Mouse (Mus musculus) thymus, postnatal 4 days (tissue): ENCODE results near the gene Hat1.

Source experiments
- DNase-seq: peaks from one replicate; pipeline ENCODE4 v3.0.0; 2021

Gene Hat1

DNA sequence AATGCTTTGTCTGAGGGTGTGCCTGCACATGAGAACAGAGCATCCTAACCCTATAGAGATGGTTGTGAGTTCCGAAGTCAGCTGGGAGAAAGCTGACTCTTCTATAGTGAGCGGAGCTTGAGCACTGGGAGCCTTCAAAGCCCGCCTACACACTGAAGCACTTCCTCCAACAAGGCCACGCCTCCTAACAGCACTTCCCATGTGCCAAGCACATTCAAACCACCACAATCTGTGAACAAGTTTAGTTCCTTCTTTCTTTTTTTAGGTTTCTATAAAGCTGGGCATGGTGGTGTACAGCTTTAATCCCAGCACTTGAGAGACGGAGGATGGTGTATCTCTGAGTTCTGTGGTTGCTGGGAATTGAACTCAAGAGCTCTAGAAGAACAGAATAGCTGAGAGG, 11.3 kb upstream of the Hat1 start:
- no peak for DNase-seq

DNA sequence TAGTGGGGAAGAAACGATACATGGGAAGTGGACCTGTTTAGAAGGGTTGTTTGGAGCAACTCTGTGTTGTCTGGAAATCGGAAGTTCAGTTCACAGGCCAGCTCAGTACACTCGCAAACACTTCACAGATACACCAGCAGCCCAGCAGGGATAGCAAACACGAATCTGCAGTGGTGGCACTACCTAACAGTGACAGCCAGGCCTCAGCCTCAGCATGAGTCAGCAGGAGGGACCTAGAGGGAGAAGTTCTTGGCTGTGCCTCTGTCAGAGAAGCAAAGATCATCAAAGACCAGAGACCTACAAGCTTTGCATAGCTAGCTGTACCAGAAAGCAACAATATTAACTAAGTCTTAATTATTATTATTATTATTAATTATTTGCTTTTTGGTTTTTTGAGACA, 6.8 kb upstream of the Hat1 start:
- DNase-seq: no peak

DNA sequence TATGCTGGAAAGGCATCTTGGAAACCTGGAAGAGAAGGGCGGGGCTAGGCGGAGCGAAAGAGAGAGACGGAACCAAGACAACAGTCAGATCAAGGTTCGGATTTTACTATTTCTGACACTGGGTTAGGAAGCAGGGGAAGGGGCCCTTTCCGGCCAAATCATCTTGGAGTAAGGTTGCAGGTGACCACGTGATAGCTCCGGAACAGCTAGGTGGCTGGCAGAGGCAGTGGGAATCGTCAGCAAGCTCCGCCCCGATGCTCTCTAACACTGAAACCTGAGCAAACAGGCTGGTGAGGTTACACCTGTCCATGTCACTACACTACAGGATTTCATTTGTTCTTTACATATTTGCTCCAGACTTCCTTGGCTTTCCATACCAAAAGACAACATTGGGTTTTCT, 4.9 kb upstream of the Hat1 start:
- no peak for DNase-seq

DNA sequence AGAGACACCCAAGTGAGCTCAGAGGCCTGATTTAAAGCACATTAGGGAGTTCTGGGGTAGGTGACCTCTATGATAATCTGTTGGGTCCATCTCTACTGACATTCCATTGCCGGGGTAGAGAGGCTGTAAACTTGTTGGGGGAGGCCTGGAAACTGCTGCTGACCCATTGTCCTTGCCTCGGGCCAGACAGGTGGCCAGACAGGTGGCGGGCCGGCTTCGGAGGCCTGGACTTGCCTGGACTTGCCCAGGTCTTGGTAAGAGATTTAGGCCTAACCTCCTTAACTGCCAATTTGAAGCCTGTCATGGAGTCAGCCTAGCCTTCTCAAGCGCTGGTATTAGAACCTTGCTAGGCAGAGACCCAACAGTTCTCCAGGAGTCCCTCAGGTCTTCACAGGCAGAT, 992 bp upstream of the Hat1 start:
- no peak for DNase-seq

DNA sequence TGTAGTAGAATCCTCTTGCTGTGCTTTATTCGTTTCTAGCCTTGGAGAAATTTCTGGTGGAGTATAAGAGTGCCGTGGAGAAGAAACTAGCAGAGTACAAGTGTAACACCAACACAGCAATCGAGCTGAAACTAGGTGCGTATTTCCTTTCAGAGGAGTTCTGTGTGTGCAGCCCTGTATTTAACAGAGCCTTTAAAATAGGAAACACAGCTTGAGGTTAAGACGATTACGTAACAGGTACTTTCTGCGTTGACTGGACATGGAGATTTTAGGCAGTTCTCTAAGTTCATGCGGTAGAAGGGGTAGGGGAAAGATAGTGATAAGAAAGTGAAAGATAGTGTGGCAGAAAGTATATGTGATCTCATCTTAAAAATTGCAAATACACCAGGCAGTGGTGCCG, 1.1 kb downstream of the Hat1 start:
- DNase-seq: no peak

DNA sequence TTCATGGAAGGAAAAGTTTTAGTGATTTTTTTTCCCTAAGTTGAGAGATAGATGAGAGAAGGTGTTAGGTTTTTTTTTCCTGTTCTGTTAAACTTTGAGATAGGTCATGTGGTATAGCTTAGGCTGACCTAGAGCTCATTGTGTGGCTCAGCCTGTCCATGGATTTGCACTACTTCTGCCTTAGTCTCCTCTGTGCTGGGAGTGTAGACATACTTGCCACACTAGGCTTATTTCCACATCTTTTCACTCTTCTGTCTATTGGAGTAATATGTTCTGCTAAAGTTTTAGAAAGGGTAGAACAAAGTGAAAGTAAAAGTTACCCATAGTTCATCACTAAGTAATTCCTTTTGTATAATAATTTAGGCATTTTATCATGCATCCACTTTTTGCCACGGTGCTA, 16.9 kb downstream of the Hat1 start:
- DNase-seq: no peak

DNA sequence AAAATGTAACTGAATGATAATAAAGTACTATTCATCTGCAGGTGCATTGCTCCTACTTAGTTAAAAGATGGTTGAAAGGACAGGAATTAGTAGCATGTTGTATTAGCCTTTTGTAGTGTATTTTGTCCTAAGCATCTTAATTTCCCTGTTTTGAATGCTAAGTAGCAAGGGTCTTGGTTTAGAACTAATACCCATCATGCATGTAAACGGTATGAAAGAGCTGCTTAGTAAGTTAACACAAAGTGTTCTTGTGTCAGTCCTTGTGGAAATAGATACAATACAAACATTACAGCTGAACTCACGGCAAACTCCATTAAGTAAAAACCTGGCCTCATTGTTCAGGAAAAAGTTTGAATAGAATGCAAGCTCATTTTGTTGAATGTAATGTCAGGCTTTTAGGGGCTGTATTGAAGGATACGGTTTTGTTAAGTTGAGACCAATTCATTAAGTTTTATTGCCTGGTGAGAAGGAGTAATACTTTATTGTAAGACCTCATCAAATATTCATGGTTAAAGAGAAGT, 30.1 kb downstream of the Hat1 start:
- no peak for DNase-seq

DNA sequence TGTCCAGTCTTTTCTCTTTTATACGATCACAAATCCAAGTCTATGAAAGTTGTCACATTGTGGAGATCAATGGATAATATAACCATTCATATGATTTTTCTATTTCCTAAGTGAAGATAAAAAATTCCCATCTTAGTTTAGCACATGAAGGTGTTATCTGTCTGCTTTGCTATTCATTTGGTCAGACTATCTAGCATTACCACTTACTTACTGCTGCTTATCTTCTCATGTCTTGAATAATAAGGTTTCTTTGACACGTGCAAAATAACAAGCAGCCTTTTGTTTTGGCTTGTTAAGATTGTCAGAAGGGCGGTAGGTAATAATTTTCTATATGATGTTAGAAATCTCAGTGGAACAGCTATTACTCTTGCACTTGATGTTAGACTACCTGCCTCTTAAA, 30.6 kb downstream of the Hat1 start:
- no peak for DNase-seq

DNA sequence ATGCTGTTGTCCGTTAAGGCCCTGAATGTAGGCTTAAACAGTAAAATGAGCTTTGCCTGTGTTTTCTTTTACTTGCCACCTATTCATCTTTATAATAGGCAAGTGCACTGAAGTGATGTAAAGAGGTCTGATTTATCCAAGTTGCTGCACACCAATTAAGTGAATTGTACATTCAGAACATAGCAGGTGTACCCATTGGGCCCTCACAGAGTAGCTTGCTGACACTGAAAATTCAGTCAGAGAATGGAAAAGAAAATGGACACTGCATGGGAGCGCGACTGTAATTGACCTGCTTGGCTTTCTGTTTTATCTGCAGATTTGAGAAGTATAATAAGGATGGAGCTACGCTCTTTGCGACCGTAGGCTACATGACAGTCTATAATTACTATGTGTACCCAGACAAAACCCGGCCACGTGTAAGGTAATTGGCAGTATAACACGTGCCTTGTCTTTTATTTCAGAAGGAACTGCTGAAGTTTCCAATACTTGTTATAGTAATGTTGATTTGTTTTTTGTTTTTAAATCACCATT, 32.2 kb downstream of the Hat1 start:
- DNase-seq: no peak

DNA sequence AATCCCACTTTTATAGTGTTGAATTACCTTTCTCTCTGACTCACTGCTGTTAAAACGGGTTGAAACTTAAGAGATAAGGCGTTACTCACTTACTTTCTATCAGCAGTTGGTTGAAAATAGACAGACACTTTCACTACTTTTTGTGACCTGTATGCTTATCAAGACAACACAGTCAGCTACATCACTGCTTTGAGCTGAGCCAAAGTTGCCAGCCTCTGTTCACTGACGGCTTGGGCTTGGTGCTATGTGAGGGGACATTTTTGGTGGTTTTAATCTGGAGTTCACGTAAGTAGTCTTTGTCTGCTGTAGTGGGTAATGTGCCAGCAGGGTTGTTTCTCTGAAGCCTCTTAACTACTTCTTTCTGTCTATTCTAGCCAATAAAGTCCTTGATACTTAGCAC, 35.8 kb downstream of the Hat1 start:
- DNase-seq: no peak

DNA sequence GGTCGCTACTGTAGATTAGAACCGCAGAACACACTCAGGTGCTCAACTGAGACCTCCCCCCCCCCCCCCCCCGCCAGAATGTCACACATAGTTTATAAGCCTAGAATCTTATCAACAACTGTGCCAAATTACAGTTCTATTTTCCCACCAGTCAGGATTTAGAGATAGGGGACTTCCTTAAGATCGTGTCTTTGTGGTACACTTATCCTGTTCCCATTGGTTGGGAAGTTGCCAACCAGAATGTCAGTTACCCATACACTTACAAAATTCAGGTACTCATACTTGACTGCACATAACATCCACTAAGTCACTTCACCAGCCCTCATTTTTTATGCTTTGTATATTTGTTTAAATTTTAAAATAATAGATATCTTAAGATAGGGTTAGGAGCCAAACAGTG, 46.7 kb downstream of the Hat1 start:
- DNase-seq: no peak

DNA sequence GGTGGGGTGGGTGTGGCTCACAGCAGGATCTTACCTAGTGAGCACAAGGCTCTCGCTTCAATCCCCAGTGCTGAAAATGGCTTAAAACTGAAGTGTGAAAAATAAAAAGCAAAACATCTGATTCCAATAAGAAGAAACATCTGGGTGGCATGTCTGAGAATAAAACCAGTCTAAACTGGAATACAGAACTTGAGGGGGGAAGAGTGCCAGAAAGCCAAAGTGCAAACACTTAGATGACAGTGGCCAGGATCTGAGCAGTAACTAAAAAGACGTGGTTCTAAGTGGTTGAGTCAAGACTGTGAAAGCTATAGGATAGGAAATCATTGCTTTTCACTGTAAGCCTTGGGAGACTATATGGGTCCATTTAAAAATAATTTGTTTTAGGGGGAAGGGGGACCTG, 54.6 kb downstream of the Hat1 start:
- DNase-seq: no peak

DNA sequence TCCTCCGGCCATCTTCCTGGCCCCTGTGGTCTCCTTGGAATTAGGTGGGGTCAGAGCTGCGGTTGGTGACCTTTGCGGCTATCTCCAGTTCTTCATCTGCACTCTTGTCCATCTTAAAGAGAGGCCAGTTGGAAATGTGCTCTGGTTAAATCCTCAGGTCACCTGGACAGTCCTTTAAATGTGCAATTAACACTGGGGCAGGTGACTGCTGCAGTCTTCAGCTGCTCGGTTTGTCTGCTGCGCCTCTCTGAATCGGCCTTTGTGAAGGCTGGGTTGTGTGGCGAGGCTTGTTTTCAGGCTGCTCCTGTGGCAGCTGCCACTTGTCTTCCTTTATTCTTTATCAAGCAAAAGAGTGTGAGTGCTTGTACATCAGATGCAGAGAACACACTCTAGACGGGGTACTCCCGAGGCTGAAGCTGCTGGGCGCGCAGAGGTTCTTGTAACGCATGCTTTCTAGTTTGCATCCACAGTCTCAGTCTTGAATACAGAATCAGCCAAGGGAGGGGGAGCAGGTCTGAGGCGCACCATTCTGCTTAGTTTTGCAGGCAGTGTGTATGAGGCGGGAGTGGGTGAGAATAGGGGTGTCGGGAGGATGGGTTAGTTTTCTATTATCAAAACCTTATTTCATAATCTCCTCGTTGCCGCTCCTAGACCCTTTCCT, 56.9 kb downstream of the Hat1 start:
- no peak for DNase-seq

DNA sequence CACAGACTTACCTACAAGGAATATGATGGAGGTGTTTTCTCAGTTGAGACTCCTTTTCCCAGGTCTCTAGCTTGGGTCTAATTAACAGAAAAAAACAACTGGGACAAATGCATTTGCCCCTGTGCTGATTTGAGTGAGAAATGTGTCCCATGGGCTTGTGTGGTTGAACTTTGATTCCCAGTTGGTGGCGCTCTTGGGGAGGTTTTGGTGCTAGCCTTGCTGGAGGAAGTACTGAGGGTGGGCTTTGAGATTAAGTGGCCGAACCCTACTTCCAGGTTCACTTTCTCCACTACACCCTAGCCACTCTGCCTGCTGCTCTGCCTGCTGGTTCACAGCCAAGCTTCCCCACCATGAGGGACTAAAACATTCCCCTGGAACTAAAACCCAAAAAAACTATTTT, 60.8 kb downstream of the Hat1 start:
- peak; percentile 48 for DNase-seq

DNA sequence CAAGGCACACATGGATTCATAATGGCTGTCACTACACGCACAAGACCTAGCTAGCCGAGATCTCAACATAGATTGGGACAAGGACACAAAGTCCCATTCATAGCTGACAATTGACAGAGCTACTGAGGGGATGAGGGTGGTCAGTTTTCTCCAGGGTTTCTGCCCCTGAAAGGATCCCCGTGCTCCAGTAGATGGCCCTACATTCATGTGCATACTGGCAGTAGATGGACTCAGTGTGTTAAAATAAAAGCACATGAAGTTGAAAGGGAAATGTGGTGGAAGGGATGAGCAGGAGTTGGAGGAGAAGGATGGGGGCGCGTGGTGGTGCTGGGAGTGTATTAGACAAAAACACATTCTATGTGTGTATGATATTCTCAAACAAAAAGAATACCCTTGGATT, 63.0 kb downstream of the Hat1 start:
- no peak for DNase-seq

DNA sequence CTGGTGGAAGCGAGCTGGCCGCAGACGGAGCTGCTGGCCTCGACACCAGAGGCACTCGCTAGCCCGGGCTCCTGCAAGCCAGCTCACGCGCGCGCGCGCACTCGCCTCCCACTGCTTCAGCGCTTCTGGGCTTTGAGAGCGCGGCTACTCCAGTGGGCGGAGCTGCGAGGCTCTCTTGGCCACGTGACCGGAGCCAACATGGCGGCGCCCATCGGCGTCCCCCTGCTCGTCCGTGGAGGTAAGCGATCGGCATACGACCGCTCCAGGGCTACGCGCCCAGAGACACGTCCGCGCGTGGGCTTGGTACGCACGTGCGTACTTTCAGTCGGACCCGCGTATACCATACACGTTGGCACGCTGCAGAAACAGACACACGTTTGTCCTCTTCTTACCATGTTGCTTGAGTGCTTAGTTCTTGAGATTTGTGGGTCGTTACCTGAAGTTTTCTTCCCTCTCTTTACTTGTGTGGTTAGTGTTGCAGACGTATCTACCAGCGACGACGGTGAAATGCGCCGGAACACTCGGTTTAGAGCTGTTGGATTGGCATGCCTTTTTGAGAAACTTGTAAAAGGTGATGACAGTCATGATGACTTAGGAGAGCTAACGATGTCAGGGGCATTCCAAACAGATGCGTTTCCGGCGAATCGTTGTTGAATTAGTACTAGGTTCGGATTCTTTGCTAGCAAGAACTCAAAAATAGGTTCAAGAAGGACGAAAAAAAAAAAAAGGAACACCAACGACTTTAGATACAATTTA, 64.6 kb downstream of the Hat1 start, which contains the start of gene Metap1d:
Gene Metap1d, plus strand, starts transcription at position 116 of the 756 bp plus-strand sequence.
- peak; percentile 95 for DNase-seq

DNA sequence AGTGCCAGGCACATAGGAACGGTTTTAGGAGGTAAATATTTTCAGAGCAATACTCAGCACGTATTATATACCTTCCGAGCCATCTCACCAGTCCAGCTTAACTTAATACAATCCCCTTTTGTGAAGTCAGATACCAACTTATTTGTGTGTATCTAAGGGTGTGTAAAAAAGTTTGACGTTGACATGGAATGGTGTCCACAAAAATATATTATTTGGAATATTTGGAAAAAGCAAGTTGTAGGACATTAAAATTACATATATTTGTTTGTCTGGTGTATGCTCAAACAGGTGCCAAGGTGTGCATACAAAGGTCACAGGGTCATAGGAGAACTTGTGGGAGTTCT, 65.1 kb downstream of the Hat1 start:
- DNase-seq: no peak

DNA sequence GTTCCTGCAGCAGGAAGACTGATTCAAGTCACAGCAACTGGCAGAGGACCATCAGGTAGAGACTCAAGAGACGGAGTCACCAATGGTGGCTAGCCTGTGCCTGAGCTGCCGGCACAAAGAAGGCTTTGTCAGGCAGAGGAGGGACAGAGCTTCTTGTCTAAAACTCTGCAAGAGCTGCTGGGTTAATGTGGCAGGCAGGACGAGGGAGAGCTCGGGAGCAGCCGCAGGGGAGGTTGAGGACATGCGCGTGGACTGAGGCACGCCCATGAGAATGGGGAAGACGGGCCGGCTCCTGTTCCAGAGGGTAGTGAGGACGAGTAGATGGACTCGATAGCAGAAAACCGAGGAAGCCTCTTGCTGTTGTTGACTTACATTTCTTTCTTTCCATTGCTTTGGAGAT, 69.9 kb downstream of the Hat1 start:
- DNase-seq: no peak

DNA sequence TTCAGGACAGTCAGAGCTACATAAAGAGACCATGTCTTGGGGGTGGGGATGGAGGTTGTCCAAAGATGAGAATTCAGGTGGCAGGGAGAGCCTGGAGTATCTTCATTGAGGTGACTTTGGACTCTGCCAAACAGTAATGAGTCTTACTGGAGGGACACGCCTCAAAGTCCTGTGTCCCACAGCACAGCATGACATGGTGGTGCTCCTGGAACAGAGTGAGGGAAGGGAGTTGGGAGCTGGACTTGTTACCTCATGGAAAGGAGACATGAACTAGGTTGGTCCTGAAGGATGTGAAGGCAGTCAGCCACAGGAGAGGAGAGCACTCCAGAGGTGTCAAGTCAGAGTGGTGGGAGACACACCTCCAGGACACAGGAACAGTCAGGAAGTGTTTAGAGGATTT, 70.9 kb downstream of the Hat1 start:
- no peak for DNase-seq

DNA sequence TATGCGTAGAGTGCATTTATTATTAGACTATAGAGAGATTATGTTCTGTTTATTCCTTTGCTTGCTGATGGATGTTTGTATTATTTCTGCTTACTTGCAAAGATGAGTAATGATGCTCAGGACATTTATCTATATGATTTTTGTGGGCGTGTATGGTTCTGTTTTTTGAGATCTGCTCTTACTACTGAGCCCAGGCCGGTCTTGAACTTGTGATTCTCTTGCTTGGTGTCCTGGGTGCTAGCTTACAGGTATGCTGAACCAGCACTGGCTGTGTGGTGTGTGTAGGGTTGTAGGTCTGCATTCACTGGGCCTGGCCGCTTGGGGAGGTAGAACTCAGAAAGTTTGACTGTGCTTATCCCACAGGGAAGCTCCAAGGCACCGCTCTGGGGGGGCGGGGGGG, 72.4 kb downstream of the Hat1 start:
- DNase-seq: no peak

DNA sequence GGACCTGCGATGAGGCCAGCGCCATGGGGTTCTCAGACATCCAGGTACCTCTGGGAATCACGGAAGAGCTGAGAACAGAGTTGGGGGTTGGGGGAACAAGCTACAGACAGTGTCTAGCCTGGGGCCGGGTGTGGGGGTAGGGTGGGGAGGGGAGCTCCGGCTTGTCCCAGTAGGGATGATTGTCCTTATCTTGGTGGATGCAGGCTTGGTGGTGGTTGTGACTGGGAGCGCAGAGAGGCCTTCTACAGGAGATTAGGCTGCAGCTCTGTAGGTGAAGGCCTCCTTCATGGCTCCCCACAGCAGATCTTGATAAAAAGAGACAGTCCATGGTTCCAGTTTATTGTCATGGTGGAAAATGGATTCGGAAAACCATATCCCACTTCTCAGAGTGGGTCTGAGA, 72.8 kb downstream of the Hat1 start:
- no peak for DNase-seq

DNA sequence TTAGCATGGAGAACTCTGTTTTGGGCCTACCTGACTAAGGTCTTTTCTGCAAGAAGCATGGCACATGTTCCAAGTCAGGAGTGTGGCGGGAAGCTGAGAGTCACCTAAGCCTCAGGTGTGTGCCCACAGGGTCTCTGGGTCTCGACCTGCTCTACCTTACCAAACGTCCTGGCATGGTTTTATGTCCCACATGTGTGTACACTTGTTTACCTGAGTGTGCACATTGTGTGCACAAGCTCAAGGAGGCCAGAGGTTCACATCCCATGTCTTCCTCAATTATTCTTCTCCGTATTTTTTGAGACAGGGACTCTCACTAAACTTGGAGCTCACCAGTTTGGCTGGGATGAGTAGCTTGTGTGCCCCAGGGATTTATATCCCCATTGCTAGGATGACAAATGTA, 73.3 kb downstream of the Hat1 start:
- DNase-seq: no peak

DNA sequence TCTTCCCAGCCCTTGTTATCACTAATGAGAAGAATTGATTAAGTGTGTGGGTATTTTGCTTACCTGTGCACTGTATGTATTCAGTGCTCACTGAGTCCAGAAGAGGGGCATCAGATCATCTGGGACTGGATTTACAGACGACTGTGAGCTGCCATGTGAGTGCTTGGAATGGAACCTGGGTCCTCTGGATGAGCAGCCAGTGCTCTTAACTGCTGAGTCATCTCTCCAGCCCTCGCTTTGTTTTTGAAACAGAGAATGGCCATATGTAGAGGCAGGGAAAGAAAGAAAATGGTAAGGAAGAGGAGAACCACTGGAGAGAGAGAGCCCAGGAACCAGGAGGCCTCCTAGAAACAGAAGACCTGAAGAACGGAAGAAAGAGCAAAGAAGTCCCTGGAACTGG, 73.8 kb downstream of the Hat1 start:
- no peak for DNase-seq

DNA sequence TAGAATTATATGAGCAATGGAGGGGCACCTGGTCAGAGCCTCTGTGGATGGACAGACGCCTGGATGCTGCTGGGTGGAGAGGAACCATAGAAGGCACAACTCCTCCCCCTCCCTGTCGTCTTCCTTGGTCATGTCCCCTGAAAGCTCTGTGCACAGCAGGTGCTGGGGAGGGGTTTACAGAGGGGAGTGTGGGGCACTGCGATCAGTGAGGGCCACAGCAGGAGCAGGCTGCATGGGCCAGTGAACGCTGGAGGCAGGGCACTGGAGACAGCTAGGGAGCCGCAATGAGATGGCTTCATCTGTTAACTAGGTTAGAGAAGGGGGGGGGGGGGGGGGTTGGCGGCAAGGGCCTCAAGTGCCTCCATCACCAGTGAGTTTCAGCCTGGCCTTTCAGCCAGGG, 77.3 kb downstream of the Hat1 start:
- no peak for DNase-seq
